Mouse (Mus musculus): Measurements from ENCODE around the gene Casq1. TPM values are rescaled to one million over a fixed set of nuclear protein-coding genes. Genes with fewer than 3 reads are reported as not detected.

Casq1 gene
- total RNA-seq, 4 experiments from 2014 or later = 0.79 to 3.1 (median 2.0) TPM

DNA sequence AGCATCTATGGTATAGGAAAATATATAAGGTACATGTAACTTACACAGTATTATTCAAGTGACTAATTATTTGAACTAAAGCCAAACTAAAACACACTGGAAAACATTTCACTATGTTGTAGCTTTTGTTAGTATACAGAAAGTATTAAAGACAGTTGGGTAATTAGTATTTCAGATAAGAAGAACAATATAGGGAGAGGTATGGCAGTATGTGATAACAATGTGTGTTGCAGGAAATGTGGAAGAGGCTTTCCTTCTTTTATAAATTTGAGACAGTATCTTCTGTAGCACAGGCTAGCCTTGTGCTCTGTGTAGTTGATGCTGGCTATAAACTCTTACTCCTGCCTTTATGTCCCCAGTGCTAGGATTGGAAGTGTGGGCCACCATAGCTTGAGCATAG, 35.8 kb downstream of the Casq1 start:
- DNase-seq (ENCODE audit: low spot score in 2 of 2) = no peak

DNA sequence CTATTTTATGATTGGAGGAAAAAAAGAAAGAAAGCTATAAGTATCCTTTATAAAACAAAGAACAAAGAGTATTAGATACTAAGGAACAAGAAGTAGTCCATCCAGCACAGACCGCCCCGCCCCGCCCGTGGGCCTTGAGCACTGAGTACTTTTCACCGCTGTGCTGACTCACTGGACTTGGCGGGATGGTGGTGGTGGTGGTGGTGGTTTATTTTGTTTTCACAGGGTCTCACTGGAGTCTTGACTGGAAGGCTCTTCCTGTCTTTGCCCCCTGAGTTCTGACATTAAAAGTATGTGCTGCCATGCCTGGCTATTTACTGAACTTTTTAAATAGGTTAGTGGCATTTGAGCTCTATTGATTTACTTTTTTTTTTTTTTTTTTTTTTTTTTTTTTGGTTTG, 36.6 kb downstream of the Casq1 start:
- no peak for DNase-seq (ENCODE audit: low spot score in 2 of 2)

DNA sequence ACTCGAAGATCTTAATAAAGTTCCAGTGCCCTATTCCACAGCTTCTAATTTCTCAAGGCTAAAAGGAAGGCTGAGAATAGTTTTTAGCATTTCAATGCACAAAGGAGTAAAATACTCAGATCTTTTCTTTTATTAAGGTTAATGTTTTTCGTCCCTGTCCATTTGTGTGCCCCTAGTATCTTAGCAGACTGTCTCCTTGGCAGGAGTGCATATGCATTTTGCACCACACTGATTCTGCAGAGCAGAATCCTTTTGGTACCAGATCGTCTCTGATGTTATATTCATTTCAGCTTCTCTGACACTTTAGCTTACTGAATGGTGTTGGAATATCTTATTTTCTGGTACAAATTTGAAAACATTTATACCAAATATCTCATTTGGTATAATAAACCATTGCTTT, 37.9 kb downstream of the Casq1 start:
- no peak for DNase-seq (ENCODE audit: low spot score in 2 of 2)

DNA sequence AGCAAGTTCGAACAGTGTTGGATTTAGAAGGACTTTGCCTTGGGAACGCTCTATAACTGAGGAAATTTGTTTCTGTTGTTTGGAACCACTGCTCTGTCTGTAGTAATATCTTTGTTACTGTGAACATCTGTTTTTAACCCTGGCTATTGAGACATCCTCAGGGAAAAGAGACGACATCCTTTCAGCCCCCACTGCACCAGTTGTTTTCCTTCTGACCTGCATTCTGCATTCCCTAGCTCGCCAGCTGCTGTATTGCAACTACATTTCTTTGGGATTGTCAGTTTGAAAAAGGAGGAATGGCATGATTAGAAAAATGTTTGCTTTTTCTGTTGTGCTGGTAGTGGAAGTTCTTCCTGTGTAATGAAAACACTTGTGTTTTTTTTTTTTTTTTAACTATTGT, 38.8 kb downstream of the Casq1 start:
- DNase-seq (ENCODE audit: low spot score in 2 of 2) = no peak

DNA sequence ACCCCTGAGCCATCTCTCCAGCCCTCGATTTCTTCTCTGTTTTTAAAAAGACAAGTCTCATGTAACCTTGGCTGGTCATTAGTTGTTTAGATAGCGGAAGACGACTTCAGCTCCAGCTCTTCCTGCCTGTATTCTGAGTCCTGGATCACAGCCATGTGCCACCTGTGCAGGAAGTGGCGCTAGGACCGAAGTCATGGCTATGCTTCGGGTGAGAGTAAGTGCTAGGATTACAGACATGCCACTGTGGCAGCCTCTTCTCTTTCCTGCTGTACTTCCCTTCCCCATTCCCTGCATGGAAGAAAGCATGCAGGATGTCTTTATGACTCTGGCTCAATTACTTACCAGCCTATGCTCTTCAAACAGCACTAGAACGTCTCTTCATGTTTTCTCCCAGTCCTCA, 40.6 kb downstream of the Casq1 start:
- DNase-seq (ENCODE audit: low spot score in 2 of 2) = no peak

DNA sequence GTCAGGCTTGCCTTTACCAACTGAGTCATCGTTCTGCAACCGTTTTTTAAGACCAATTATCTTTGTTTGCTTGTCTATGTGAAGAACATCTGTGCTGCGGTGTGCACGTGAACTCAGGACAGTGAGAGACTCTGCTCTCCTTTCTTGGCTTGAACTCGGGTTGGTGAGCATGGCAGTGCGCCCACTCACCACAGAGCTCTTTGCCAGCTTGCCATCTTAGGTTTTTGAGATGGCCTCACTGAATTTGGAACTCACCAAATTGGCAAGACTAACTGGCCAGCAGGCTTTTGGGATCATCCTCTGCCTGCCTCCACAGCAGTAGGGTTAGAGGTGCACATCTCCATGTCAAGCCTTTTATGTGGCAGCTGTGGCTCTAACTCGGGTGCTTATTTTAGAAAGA, 41.9 kb downstream of the Casq1 start:
- DNase-seq (ENCODE audit: low spot score in 2 of 2) = no peak

DNA sequence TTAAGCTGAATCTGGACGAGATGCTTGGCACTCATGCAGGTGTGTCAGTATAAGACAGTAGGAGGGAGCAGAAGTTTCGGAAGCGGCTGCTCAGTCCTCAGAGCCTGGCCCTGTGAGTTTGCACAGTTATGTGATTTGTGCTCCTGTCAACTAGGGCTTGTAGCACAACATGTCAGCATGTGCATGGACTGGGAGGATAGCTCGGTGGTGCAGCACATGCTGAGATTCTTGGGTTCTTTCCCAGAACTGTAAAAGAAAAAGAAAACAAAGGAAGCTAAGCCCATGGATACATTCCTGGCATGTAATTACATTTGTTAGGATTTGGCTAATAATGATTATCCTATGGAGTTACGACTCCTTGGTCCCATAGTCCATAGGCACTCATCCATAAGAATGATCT, 46.5 kb downstream of the Casq1 start:
- DNase-seq (ENCODE audit: low spot score in 2 of 2) = no peak

DNA sequence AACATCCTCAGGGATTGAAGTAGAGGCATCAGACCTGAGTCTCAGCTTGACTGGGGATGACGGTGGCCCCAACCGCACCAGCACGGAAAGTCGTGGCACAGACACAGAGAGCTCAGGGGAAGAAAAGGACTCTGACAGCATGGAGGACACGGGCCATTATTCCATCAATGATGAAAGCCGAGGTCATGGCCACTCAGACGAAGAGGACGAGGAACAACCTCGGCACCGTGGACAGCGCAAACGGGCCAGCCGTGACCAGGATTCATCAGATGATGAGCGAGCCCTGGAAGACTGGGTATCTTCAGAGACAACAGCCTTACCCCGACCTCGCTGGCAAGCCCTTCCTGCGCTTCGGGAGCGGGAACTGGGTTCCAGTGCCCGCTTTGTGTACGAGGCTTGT, 47.3 kb downstream of the Casq1 start:
- no peak for DNase-seq (ENCODE audit: low spot score in 2 of 2)

DNA sequence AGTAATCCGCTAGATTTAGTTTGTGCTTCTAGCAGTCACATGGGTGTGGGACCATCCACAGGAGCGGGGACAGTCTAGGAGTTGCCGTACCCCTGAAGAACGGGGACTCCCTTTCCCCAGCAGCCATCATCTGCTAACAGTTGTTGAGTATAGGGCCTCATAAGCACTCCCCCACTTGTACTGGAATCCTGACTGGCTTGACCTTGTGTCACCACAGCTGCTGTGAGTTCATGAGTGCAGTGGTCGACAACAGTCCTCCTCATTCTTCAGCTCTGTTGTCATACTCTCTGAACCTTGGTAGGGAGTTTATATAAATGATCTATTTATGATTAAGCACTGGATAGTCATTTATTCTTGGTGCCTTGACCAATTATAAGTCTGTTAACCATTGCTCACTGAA, 49.9 kb downstream of the Casq1 start:
- no peak for DNase-seq (ENCODE audit: low spot score in 2 of 2)

DNA sequence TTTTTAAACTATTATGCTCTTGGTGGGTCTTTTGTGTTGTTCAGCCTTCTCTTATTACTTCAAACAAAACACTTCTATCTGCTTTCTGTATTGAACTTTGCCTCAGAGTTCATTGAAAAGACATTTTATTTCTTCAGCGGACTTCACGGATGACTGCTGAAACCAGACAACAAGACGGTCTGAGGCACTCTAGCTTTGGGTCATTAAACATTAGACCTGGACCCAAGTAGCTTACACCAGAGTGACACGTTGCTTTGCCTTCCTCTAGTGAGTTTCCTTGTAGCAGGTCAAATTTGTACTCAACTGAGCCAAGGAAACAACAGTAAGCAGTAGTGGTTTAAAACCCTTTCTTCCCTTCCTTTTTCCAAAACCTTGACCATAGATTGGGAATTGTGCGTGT, 51.8 kb downstream of the Casq1 start:
- DNase-seq (ENCODE audit: low spot score in 2 of 2) = no peak

DNA sequence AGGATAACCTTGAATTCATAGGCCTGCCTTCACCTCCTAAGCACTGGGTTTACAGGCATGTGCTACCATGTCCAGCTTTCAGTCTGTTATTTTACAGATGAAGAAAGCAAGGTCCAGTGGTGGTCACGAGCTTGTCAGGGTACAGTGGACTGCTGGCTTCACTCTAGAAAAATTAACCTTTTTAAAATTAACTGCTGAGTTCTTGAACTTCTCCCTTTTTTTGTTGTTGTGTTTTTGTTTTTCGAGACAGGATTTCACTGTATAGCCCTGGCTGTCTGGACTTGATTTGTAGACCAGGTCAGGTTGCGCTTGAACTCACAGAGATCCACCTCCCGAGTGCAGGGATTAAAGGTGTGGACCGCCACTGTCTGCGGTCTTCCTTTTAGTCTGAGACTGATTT, 56.7 kb downstream of the Casq1 start:
- DNase-seq (ENCODE audit: low spot score in 2 of 2) = no peak

DNA sequence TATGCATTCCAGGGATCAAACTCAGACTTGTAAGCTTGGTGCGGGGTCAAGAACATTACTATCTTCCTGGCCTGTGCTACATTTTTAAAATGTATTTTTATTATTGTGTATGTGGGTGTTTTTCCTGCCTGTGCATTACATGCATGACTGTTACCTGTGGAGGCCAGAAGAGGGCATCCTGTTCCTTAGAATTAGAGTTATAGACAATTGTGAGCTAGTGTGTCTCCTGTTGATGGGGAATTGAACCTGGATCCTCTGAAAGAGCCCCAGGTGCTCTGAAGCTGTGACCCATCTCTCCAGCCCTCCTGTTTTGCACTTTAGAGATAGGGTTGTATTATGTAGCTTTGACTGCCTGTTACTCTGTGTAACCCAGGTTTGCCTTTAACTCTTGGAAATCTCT, 57.7 kb downstream of the Casq1 start:
- peak in 1 of 2 experiments; percentile 33 for DNase-seq (ENCODE audit: low spot score in 2 of 2)

DNA sequence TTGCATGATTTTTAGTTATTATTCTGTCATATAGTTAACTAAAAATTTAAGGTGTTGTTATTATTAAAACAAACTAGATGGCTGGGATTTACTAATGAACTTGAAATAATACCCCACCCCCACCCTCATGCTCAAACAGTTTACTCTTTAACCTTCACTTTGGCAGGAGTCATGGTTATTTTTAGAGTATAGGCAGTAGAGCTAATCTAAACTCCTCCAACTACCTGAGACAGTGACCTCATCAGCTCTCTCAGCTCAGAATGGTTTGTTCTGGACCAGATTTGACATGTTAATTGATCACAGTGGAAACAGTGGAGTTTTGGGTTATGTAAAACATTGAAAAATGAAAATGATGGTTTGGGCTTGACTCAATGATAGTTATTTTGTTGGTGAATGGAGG, 59.2 kb downstream of the Casq1 start:
- no peak for DNase-seq (ENCODE audit: low spot score in 2 of 2)

DNA sequence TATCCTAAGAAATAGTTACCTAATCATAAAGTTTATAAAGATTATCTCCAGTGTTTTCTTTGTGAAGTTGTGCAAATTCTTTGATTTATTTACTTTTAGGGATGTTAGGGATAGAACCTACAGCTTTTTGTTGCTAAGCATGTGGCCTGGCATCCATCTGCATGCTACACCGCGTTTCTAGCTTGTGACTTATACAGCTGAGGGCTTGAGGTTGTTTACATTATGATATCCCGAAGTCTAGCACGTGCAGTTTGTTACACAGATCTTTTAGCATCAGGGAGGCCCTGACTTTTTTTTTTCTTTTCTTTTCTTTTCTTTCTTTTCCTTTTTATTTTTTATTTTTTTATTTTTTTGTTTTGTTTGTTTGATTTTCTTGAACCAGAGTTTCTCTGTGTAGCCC, 59.7 kb downstream of the Casq1 start:
- no peak for DNase-seq (ENCODE audit: low spot score in 2 of 2)

Other genes starting within 250 kb of the Casq1 start
- 10 to 100 TPM; 12.9 to 17.1 (median 15.9) TPM for gene Vangl2, start 191.4 kb downstream of the Casq1 start, total RNA-seq (2022)
- under 1 TPM; 0.14 to 0.70 (median 0.24) TPM for gene Nhlh1, start 162.3 kb downstream of the Casq1 start, total RNA-seq (2022)
- 100 to 1,000 TPM; 138 to 149 (median 144) TPM for gene Copa, start 137.3 kb downstream of the Casq1 start, total RNA-seq (2022)
- 10 to 100 TPM; 62.4 to 69.8 (median 64.3) TPM for gene Ncstn, start 137.1 kb downstream of the Casq1 start, total RNA-seq (2022)
- 100 to 1,000 TPM in 1 of 4 experiments, 10 to 100 TPM in 3; 78.7 to 104 (median 83.8) TPM for gene Pex19, start 93.1 kb downstream of the Casq1 start, total RNA-seq (2022)
- 100 to 1,000 TPM; 118 to 125 (median 119) TPM for gene Dcaf8, start 71.8 kb downstream of the Casq1 start, total RNA-seq (2022)
- gene Pea15a, start 13.1 kb downstream of the Casq1 start, total RNA-seq (2022) = 100 to 1,000 TPM; 409 to 452 (median 428) TPM
- gene Atp1a4, start 38.5 kb upstream of the Casq1 start, total RNA-seq (2022) = not detected
- 100 to 1,000 TPM; 256 to 294 (median 274) TPM for gene Igsf8, start 41.8 kb upstream of the Casq1 start, total RNA-seq (2022)
- gene Atp1a2, start 78.2 kb upstream of the Casq1 start, total RNA-seq (2022) = 100 to 1,000 TPM; 623 to 677 (median 661) TPM
- gene Kcnj9, start 109.5 kb upstream of the Casq1 start, total RNA-seq (2022) = 100 to 1,000 TPM; 109 to 120 (median 112) TPM
- gene Kcnj10, start 121.3 kb upstream of the Casq1 start, total RNA-seq (2022) = 100 to 1,000 TPM in 3 of 4 experiments, 10 to 100 TPM in 1; 98.2 to 130 (median 113) TPM
- gene Pigm, start 156.7 kb upstream of the Casq1 start, total RNA-seq (2022) = 1 to 10 TPM; 8.0 to 8.7 (median 8.1) TPM

Measured in left cerebral cortex, adult 8-10 months (tissue).